Mouse (Mus musculus): ENCODE measurements around the gene Gm9747.

Gm9747 gene

GRCm38 (mm10) chr1:82232812-82233211, at the start of gene Gm9747:
TSS of gene Gm9747 (plus strand) at chr1:82233112.
- DNase-seq (ENCODE audit: low read depth): no peak

- DNase-seq (ENCODE audit: low read depth): peak; percentile 55
Observed at GRCm38 (mm10) chr1:82183913-82184442, 48.9 kb upstream of the Gm9747 start.

GRCm38 (mm10) chr1:82188549-82189231, 44.2 kb upstream of the Gm9747 start:
- no peak for DNase-seq (ENCODE audit: low read depth)

- DNase-seq (ENCODE audit: low read depth): peak; percentile 97
Observed at GRCm38 (mm10) chr1:82189516-82189915, 43.4 kb upstream of the Gm9747 start.

- no peak for DNase-seq (ENCODE audit: low read depth)
Observed at GRCm38 (mm10) chr1:82191579-82191978, 41.3 kb upstream of the Gm9747 start.

GRCm38 (mm10) chr1:82199918-82200317, 33.0 kb upstream of the Gm9747 start:
- DNase-seq (ENCODE audit: low read depth): peak; percentile 67

- peak; percentile 17 for DNase-seq (ENCODE audit: low read depth)
Observed at GRCm38 (mm10) chr1:82200636-82201035, 32.3 kb upstream of the Gm9747 start.

- no peak for DNase-seq (ENCODE audit: low read depth)
Observed at GRCm38 (mm10) chr1:82207511-82207910, 25.4 kb upstream of the Gm9747 start.

GRCm38 (mm10) chr1:82220673-82221396, 12.1 kb upstream of the Gm9747 start:
- DNase-seq (ENCODE audit: low read depth): peak; percentile 43

- peak; percentile 22 for DNase-seq (ENCODE audit: low read depth)
Observed at GRCm38 (mm10) chr1:82221462-82221861, 11.4 kb upstream of the Gm9747 start.

- DNase-seq (ENCODE audit: low read depth): peak; percentile 52
Observed at GRCm38 (mm10) chr1:82223042-82223795, 9.7 kb upstream of the Gm9747 start.

GRCm38 (mm10) chr1:82228841-82229240, 4.1 kb upstream of the Gm9747 start:
- DNase-seq (ENCODE audit: low read depth): no peak

GRCm38 (mm10) chr1:82234616-82235015, 1.7 kb downstream of the Gm9747 start:
- no peak for DNase-seq (ENCODE audit: low read depth)

- no peak for DNase-seq (ENCODE audit: low read depth)
Observed at GRCm38 (mm10) chr1:82235455-82236104, 2.7 kb downstream of the Gm9747 start.

GRCm38 (mm10) chr1:82238245-82238644, 5.3 kb downstream of the Gm9747 start:
- no peak for DNase-seq (ENCODE audit: low read depth)

- no peak for DNase-seq (ENCODE audit: low read depth)
Observed at GRCm38 (mm10) chr1:82239409-82240201, 6.7 kb downstream of the Gm9747 start.

GRCm38 (mm10) chr1:82243260-82243825, 10.4 kb downstream of the Gm9747 start:
- no peak for DNase-seq (ENCODE audit: low read depth)

- DNase-seq (ENCODE audit: low read depth): peak; percentile 32
Observed at GRCm38 (mm10) chr1:82245002-82245401, 12.1 kb downstream of the Gm9747 start.

- peak; percentile 13 for DNase-seq (ENCODE audit: low read depth)
Observed at GRCm38 (mm10) chr1:82247221-82247951, 14.5 kb downstream of the Gm9747 start.

Data from NIH3T3 (cell line).